Mouse (Mus musculus) heart, postnatal 0 days (tissue): ENCODE measurements around the gene Hist1h1a. TPM values are rescaled to one million over a fixed set of nuclear protein-coding genes. Genes with fewer than 3 reads are reported as not detected.

ENCODE experiments used
- ATAC-seq: fragments of 200-750 bp; cut with Nextera tagmentation; 2 replicates; pipeline ENCODE4 v1.8.0; 2017; ENCODE audit warnings: low read depth, moderate number of reproducible peaks, moderate library complexity; ENCODE audit not compliant: insufficient read depth
- DNase-seq: peaks from one replicate; pipeline ENCODE4 v3.0.0-alpha.2; 2016; ENCODE audit warnings: low spot score
- H3K27ac ChIP-seq: fragments of 300-500 bp; sonication (generic); 2 replicates; pipeline ENCODE4 v1.5.1; 2014; ENCODE audit warnings: low read depth, mild to moderate bottlenecking
- H3K27me3 ChIP-seq: fragments of 300-500 bp; sonication (generic); 2 replicates; pipeline ENCODE4 v1.6.1; 2014; ENCODE audit warnings: low read length, mixed read lengths; ENCODE audit not compliant: control insufficient read depth, insufficient read depth
- H3K36me3 ChIP-seq: fragments of 300-500 bp; sonication (generic); replicated peaks from 2 replicates; pipeline ENCODE4 v1.6.1; 2014; ENCODE audit warnings: low read length, mixed read lengths; ENCODE audit not compliant: control insufficient read depth, insufficient read depth
- H3K4me1 ChIP-seq: fragments of 300-500 bp; sonication (generic); 2 replicates; pipeline ENCODE4 v1.6.1; 2014; ENCODE audit warnings: antibody characterized with exemption; ENCODE audit not compliant: control insufficient read depth, insufficient read depth
- H3K4me2 ChIP-seq: fragments of 300-500 bp; sonication (generic); 2 replicates; pipeline ENCODE4 v1.6.1; 2014; ENCODE audit warnings: low read depth, mild to moderate bottlenecking, low read length, moderate library complexity
- H3K4me3 ChIP-seq: fragments of 300-500 bp; sonication (generic); 2 replicates; pipeline ENCODE4 v1.5.1; 2014; ENCODE audit warnings: low read depth, low read length
- H3K9ac ChIP-seq: fragments of 300-500 bp; sonication (generic); replicated peaks from 2 replicates; pipeline ENCODE4 v1.6.1; 2014; ENCODE audit warnings: low read depth, low read length, mixed read lengths
- H3K9me3 ChIP-seq: fragments of 300-500 bp; sonication (generic); replicated peaks from 2 replicates; pipeline ENCODE4 v1.6.1; 2016; ENCODE audit warnings: low read length; ENCODE audit not compliant: control insufficient read depth
- CTCF ChIP-seq: IDR thresholded peaks from 2 replicates; pipeline ENCODE4 v1.5.1; 2016; ENCODE audit warnings: antibody characterized with exemption, control low read depth, low read depth
- EP300 ChIP-seq: IDR thresholded peaks from 2 replicates; pipeline ENCODE4 v1.6.1; 2016; ENCODE audit warnings: antibody characterized with exemption, low read depth
- WGBS: fragments of 180-500 bp; shearing (Covaris S2); extraction: QIAGEN DNeasy Blood & Tissue Kit; methylation state at CpG from one replicate; pipeline ENCODE4 v1.1.7; 2014; 5-methylcytosine and 5-hydroxymethylcytosine counted together
- polyA plus RNA-seq: library from polyadenylated mRNA; unstranded; fragments of >200 nt; fragmentation: Nextera tagmentation; extraction: Ambion mirVana; gene quantifications from 2 replicates; pipeline ENCODE4 v1.2.1, GENCODE M21; 2015
- total RNA-seq: library from RNA; depleted of rRNA; stranded (reverse); fragments of >200 nt; gene quantifications from 2 replicates; pipeline ENCODE4 v1.2.3, GENCODE M21; 2014; ENCODE audit warnings: low replicate concordance

The Hist1h1a gene
- total and polyA plus RNA-seq, 2 experiments from 2014 or later, result 0.81 to 272 TPM

DNA sequence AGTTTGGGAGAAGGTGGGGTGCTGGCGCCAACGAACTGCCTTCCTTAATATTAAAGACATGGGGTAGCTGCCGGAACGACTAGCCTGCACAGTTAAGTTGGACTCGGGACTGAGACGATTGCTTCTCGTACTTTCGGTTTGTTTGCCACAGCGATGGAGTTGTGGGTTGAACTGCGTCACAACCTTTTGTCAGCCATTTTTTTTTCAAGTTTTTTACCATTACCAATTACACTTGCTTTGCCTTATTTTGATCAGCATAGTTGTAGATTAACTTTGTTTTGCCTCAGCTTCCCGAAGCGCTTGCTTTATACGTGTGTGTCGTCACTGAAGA lies 23.6 kb upstream of the Hist1h1a start:
- H3K9ac ChIP-seq, result peak overlapping the region; percentile 96
- peak overlapping the region; percentile 72 for H3K4me3 ChIP-seq
- H3K4me1 ChIP-seq, result peaks cover 8% of the 10 kb centered on the region; the same call in 1 of the 2 replicates
- ATAC-seq, result no peak
- H3K4me2 ChIP-seq, result peak overlapping the region; percentile 97
- no peaks in the 10 kb centered on the region for H3K36me3 ChIP-seq
- TF ChIP-seq EP300 (no peak; the same call in 1 of the 2 replicates), CTCF (no peak)
- 0% methylated on average over 14 of the region's 14 CpGs for WGBS
- peak overlapping the region; percentile 97 for H3K27ac ChIP-seq
- H3K27me3 ChIP-seq, result no peaks in the 10 kb centered on the region
- no peaks in the 10 kb centered on the region for H3K9me3 ChIP-seq
- no peak for DNase-seq

GRCm38 (mm10) chr13:23740256-23740840 lies 23.1 kb upstream of the Hist1h1a start:
- DNase-seq, result no peak
- Histone ChIP-seq H3K27me3 (no peaks in the 10 kb centered on the region), H3K9me3 (no peaks in the 10 kb centered on the region)

GRCm38 (mm10) chr13:23740910-23741309 lies 22.6 kb upstream of the Hist1h1a start:
- no peak for TF ChIP-seq CTCF
- TF ChIP-seq EP300, result no peak
- DNase-seq (no peak), ATAC-seq (no peak)
- no peaks in the 10 kb centered on the region for H3K27me3 ChIP-seq
- peak overlapping the region; percentile 97; the same call in 1 of the 2 replicates for H3K27ac ChIP-seq
- H3K9ac ChIP-seq, result no peak overlapping the region
- H3K4me3 ChIP-seq, result peak overlapping the region; percentile 72; the same call in 1 of the 2 replicates
- peaks cover 12% of the 10 kb centered on the region for H3K4me1 ChIP-seq
- no peaks in the 10 kb centered on the region for H3K9me3 ChIP-seq
- 67% methylated on average over 5 of the region's 5 CpGs for WGBS
- peak overlapping the region; percentile 97 for H3K4me2 ChIP-seq
- H3K36me3 ChIP-seq, result no peaks in the 10 kb centered on the region

More at GRCm38 (mm10) chr13:23740256-23740840, 23.1 kb upstream of the Hist1h1a start:
- H3K4me2 ChIP-seq, result peak overlapping the region; percentile 97
- no peak for ATAC-seq
- peak overlapping the region; percentile 96 for H3K9ac ChIP-seq
- 32% methylated on average over 13 of the region's 13 CpGs for WGBS
- H3K36me3 ChIP-seq, result no peaks in the 10 kb centered on the region
- peak overlapping the region; percentile 97 for H3K27ac ChIP-seq
- H3K4me3 ChIP-seq, result peak overlapping the region; percentile 72
- TF ChIP-seq EP300 (no peak), CTCF (no peak)
- H3K4me1 ChIP-seq, result peaks cover 8% of the 10 kb centered on the region; the same call in 1 of the 2 replicates

GRCm38 (mm10) chr13:23742007-23742406 lies 21.5 kb upstream of the Hist1h1a start:
- ATAC-seq, result no peak

GRCm38 (mm10) chr13:23743215-23743614 lies 20.3 kb upstream of the Hist1h1a start:
- H3K27me3 ChIP-seq, result no peaks in the 10 kb centered on the region
- no peak overlapping the region for H3K4me3 ChIP-seq
- ATAC-seq, result no peak
- H3K9me3 ChIP-seq, result no peaks in the 10 kb centered on the region
- no peak overlapping the region for H3K9ac ChIP-seq
- peaks cover 19% of the 10 kb centered on the region for H3K4me1 ChIP-seq
- no peak overlapping the region for H3K27ac ChIP-seq
- H3K4me2 ChIP-seq, result no peak overlapping the region
- DNase-seq, result no peak
- no peaks in the 10 kb centered on the region for H3K36me3 ChIP-seq
- 81% methylated on average over 5 of the region's 5 CpGs for WGBS
- TF ChIP-seq EP300 (no peak), CTCF (no peak)

More at GRCm38 (mm10) chr13:23742007-23742406, 21.5 kb upstream of the Hist1h1a start:
- H3K27ac ChIP-seq, result no peak overlapping the region
- H3K4me1 ChIP-seq, result peaks cover 13% of the 10 kb centered on the region
- H3K9me3 ChIP-seq, result no peaks in the 10 kb centered on the region
- H3K9ac ChIP-seq, result no peak overlapping the region
- no peaks in the 10 kb centered on the region for H3K36me3 ChIP-seq
- TF ChIP-seq CTCF, result no peak
- DNase-seq, result no peak
- H3K4me2 ChIP-seq, result no peak overlapping the region
- H3K4me3 ChIP-seq, result no peak overlapping the region
- no peaks in the 10 kb centered on the region for H3K27me3 ChIP-seq

- Histone ChIP-seq H3K9me3 (no peaks in the 10 kb centered on the region), H3K36me3 (no peaks in the 10 kb centered on the region), H3K4me2 (peak overlapping the region; percentile 60; the same call in 1 of the 2 replicates), H3K4me1 (peaks cover 19% of the 10 kb centered on the region), H3K27ac (no peak overlapping the region), H3K4me3 (peak overlapping the region; percentile 38; the same call in 1 of the 2 replicates), H3K27me3 (no peaks in the 10 kb centered on the region), H3K9ac (peak overlapping the region; percentile 46; the same call in 1 of the 2 replicates)
- TF ChIP-seq EP300 (no peak), CTCF (no peak)
- no peak for ATAC-seq
- WGBS, result 50% methylated on average over 4 of the region's 4 CpGs
- no peak for DNase-seq
Measured at GRCm38 (mm10) chr13:23743963-23744362, 19.5 kb upstream of the Hist1h1a start.
